Mouse (Mus musculus) liver, adult 2 months (tissue): ENCODE measurements around the gene Unc5b. TPM values are rescaled to one million over a fixed set of nuclear protein-coding genes. Genes with fewer than 3 reads are reported as not detected.
A peak's percentile ranks its signal among the peaks of the same experiment; 100 is the strongest.

Experiments
- DNase-seq: peaks from one replicate; pipeline ENCODE4 v3.0.0-alpha.2; 2011; ENCODE audit warnings: low read depth, low spot score; ENCODE audit errors: extremely low read depth
- H3K27ac ChIP-seq: fragments of 200-500 bp; replicated peaks from 2 replicates; pipeline ENCODE4 v1.5.1; 2012; ENCODE audit warnings: low read depth, mild to moderate bottlenecking, control low read depth, inconsistent platforms, low read length; ENCODE audit not compliant: insufficient read depth
- H3K27me3 ChIP-seq: fragments of 200-500 bp; 2 replicates; pipeline ENCODE4 v1.6.1; 2012; ENCODE audit warnings: mild to moderate bottlenecking, moderate library complexity, low read length, inconsistent platforms; ENCODE audit not compliant: control insufficient read depth, insufficient read depth
- H3K36me3 ChIP-seq: fragments of 200-500 bp; 2 replicates; pipeline ENCODE4 v1.6.1; 2012; ENCODE audit warnings: low read length, inconsistent platforms; ENCODE audit not compliant: control insufficient read depth, insufficient read depth
- H3K4me1 ChIP-seq: fragments of 200-500 bp; 2 replicates; pipeline ENCODE4 v1.6.1; 2011; ENCODE audit warnings: low read length; ENCODE audit not compliant: control insufficient read depth, insufficient read depth
- H3K4me3 ChIP-seq: fragments of 200-500 bp; 2 replicates; pipeline ENCODE4 v1.5.1; 2011; ENCODE audit warnings: low read depth, mild to moderate bottlenecking, control low read depth, low read length, moderate library complexity; ENCODE audit not compliant: insufficient read depth
- H3K79me2 ChIP-seq: fragments of 200-500 bp; 2 replicates; pipeline ENCODE4 v1.6.1; 2012; ENCODE audit warnings: inconsistent platforms, mild to moderate bottlenecking, low read length, moderate library complexity; ENCODE audit not compliant: control insufficient read depth, insufficient read depth
- H3K9ac ChIP-seq: fragments of 200-500 bp; 2 replicates; pipeline ENCODE4 v1.6.1; 2012; ENCODE audit warnings: low read depth, mild to moderate bottlenecking, control low read depth, inconsistent platforms, low read length
- CTCF ChIP-seq: fragments of 200-500 bp; IDR thresholded peaks from 2 replicates; pipeline ENCODE4 v1.5.1; 2011; ENCODE audit warnings: low read depth, low read length, control low read depth
- POLR2A ChIP-seq: fragments of 200-500 bp; IDR thresholded peaks from 2 replicates; pipeline ENCODE4 v1.6.1; 2011; ENCODE audit warnings: low read length, control low read depth; ENCODE audit not compliant: insufficient read depth; ENCODE audit errors: extremely low read depth
- WGBS: fragments of 180-500 bp; shearing (Covaris S2); methylation state at CpG from one replicate; pipeline ENCODE4 v1.1.7; 2018; 5-methylcytosine and 5-hydroxymethylcytosine counted together
- polyA plus RNA-seq: library from polyadenylated mRNA; depleted of rRNA; stranded (reverse); fragments of >200 nt; gene quantifications from 2 replicates; pipeline ENCODE4 v1.2.3, GENCODE M21; 2012
- total RNA-seq: library from RNA; depleted of rRNA; stranded (reverse); fragments of >200 nt; gene quantifications from 2 replicates; pipeline ENCODE4 v1.2.3, GENCODE M21; 2014

Gene Unc5b
- total and polyA plus RNA-seq, 2 experiments = 0.83 to 1.0 TPM

GRCm38 (mm10) chr10:60762126-60762525 lies 69.3 kb downstream of the Unc5b start:
- Histone ChIP-seq H3K9ac (no peak overlapping the region), H3K4me1 (no peaks in the 10 kb centered on the region), H3K36me3 (no peaks in the 10 kb centered on the region), H3K4me3 (no peak overlapping the region), H3K27ac (no peak overlapping the region), H3K79me2 (no peaks in the 10 kb centered on the region), H3K27me3 (no peaks in the 10 kb centered on the region)
- no peak for DNase-seq
- TF ChIP-seq CTCF (no peak), POLR2A (no peak)
- 84% methylated on average over 1 of the region's 1 CpGs for WGBS

GRCm38 (mm10) chr10:60760377-60760776 lies 71.0 kb downstream of the Unc5b start:
- no peaks in the 10 kb centered on the region for H3K4me1 ChIP-seq
- WGBS = 4% methylated on average over 14 of the region's 14 CpGs
- no peaks in the 10 kb centered on the region for H3K27me3 ChIP-seq
- no peaks in the 10 kb centered on the region for H3K36me3 ChIP-seq
- no peak overlapping the region for H3K4me3 ChIP-seq
- no peak overlapping the region for H3K27ac ChIP-seq
- peak; percentile 82 for DNase-seq
- H3K79me2 ChIP-seq = no peaks in the 10 kb centered on the region
- no peak overlapping the region for H3K9ac ChIP-seq
- peak; percentile 89 for TF ChIP-seq CTCF
- TF ChIP-seq POLR2A = no peak

GRCm38 (mm10) chr10:60756992-60757391 lies 74.4 kb downstream of the Unc5b start:
- Histone ChIP-seq H3K4me3 (no peak overlapping the region), H3K36me3 (no peaks in the 10 kb centered on the region), H3K79me2 (no peaks in the 10 kb centered on the region), H3K27me3 (no peaks in the 10 kb centered on the region), H3K27ac (no peak overlapping the region), H3K4me1 (peaks cover 2% of the 10 kb centered on the region; the same call in 1 of the 2 replicates), H3K9ac (no peak overlapping the region)
- 14% methylated on average over 7 of the region's 7 CpGs for WGBS
- DNase-seq = peak; percentile 48
- TF ChIP-seq POLR2A = no peak
- peak; percentile 72 for TF ChIP-seq CTCF

GRCm38 (mm10) chr10:60756146-60756545 lies 75.2 kb downstream of the Unc5b start:
- no peaks in the 10 kb centered on the region for H3K36me3 ChIP-seq
- no peak overlapping the region for H3K4me3 ChIP-seq
- no peak for DNase-seq
- no peak overlapping the region for H3K9ac ChIP-seq
- H3K27me3 ChIP-seq = no peaks in the 10 kb centered on the region
- peaks cover 4% of the 10 kb centered on the region; the same call in 1 of the 2 replicates for H3K4me1 ChIP-seq
- H3K27ac ChIP-seq = no peak overlapping the region
- no peaks in the 10 kb centered on the region for H3K79me2 ChIP-seq
- TF ChIP-seq POLR2A = no peak
- TF ChIP-seq CTCF = no peak

GRCm38 (mm10) chr10:60753941-60754340 lies 77.4 kb downstream of the Unc5b start:
- 87% methylated on average over 8 of the region's 8 CpGs for WGBS
- no peak overlapping the region for H3K9ac ChIP-seq
- no peaks in the 10 kb centered on the region for H3K27me3 ChIP-seq
- TF ChIP-seq CTCF (no peak), POLR2A (no peak)
- 0 out of 2 replicates have a peak, but pooled peaks cover 3% of the 10 kb centered on the region for H3K79me2 ChIP-seq
- no peak overlapping the region for H3K27ac ChIP-seq
- DNase-seq = no peak
- no peak overlapping the region for H3K4me3 ChIP-seq
- peaks cover 1% of the 10 kb centered on the region; the same call in 1 of the 2 replicates for H3K36me3 ChIP-seq
- peaks cover 4% of the 10 kb centered on the region; the same call in 1 of the 2 replicates for H3K4me1 ChIP-seq

- 0 out of 2 replicates have a peak, but pooled peaks cover 3% of the 10 kb centered on the region for H3K79me2 ChIP-seq
- no peak overlapping the region for H3K4me3 ChIP-seq
- H3K36me3 ChIP-seq = peaks cover 1% of the 10 kb centered on the region; the same call in 1 of the 2 replicates
- no peak overlapping the region for H3K27ac ChIP-seq
- WGBS = 81% methylated on average over 9 of the region's 9 CpGs
- DNase-seq = no peak
- no peaks in the 10 kb centered on the region for H3K27me3 ChIP-seq
- H3K4me1 ChIP-seq = peaks cover 4% of the 10 kb centered on the region; the same call in 1 of the 2 replicates
- TF ChIP-seq CTCF (no peak), POLR2A (no peak)
- H3K9ac ChIP-seq = no peak overlapping the region
These were observed 78.1 kb downstream of the Unc5b start for GRCm38 (mm10) chr10:60753261-60753660.
